Mouse (Mus musculus) embryonic fibroblast, embryonic 13.5 days (primary cell): ENCODE measurements around the gene Lin7c.

Source experiments
- CTCF ChIP-seq: IDR thresholded peaks from 2 replicates; pipeline ENCODE4 v1.5.1; 2011; ENCODE audit warnings: mild to moderate bottlenecking, control low read depth, low read length, moderate library complexity, borderline replicate concordance; ENCODE audit not compliant: insufficient read depth
- POLR2A ChIP-seq: IDR thresholded peaks from 2 replicates; pipeline ENCODE4 v1.6.1; 2011; ENCODE audit warnings: low read depth, mild to moderate bottlenecking, control low read depth, low read length, moderate library complexity

DNA sequence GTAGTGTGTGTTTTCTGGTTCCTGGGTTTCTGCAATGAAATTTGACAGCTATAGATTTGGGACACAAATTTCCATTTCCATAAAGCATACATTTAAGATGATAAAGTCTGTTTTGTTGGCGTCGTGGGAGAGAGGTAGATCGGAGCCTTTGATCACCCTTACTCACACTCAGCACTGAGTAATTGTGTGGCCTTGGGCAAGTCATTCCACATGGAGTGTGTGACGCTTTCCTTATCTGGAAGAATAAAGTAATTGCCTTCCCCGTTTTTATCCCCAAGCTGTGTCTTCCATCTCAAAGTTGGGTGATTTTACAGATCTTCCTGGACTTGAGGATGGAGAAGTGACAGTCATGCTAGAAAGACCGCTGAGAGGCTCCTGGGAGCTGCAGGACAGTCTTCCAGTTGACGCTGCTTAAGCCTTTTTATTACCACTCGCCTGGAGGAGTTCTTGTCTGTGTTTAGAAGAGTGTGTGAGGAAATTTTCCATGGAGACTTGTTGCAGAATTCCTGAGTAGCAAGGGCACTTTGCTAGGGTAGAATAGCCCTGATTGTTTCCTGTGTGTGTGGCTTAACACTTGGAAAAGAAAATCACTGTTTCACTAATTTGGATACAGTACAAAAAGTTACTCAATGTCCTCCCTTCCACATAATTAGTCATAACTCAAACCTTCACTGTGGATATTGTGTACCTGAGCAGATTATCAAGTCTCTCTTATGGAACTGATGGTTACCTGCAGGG lies 30.8 kb downstream of the Lin7c start:
- TF ChIP-seq POLR2A (no peak), CTCF (no peak)
